Mouse (Mus musculus) thymus, postnatal 0 days (tissue): Measurements from ENCODE around the gene Gdf5. TPM values are rescaled to one million over a fixed set of nuclear protein-coding genes. Genes with fewer than 3 reads are reported as not detected.

Experiments
- DNase-seq: peaks from one replicate; pipeline ENCODE4 v3.0.0-alpha.2; 2015; ENCODE audit warnings: low spot score
- polyA plus RNA-seq: library from polyadenylated mRNA; unstranded; fragments of >200 nt; fragmentation: Nextera tagmentation; extraction: Ambion mirVana; gene quantifications from 2 replicates; pipeline ENCODE4 v1.2.1, GENCODE M21; 2015

The Gdf5 gene
- 0.22 and 0.25 TPM in 2 replicates for polyA plus RNA-seq

DNA sequence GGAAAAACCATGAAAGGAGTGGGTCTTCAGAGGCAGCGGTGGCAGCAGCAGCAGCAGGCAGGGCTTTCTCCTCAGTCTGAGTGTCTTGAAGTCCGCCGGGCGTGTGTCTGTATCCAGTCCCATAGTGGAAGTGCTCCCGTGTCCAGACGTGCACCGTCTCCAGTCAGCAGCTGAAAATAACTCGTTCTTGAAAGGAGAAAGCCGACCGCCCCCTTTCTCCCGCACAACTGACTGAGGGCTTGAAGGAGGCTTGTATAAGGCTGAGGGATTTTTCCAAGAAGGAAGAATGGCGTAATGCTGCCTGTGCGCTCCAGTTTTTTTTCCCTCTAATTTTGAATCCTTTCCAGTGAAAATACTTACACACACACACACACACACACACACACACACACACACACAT, at the start of gene Gdf5:
Gdf5 (minus strand) TSS at position 244 of the 400 bp plus-strand sequence.
- DNase-seq, result no peak

DNA sequence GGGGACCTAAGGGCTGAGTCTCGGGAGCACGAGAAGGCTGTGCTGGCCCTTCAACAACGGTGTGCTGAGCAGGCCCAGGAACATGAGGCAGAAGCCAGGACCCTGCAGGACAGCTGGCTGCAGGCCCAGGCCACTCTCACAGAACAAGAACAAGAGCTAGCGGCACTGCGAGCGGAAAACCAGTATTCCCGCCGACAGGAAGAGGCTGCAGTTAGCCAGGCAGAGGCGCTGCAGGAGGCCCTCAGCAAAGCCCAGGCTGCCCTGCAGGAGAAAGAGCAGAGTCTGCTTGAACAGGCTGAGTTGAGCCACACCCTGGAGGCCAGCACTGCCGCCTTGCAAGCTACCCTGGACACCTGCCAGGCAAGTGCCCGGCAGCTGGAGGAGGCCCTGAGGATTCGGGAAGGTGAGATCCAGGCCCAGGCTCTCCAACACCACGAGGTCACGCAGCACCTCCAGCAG, 46.7 kb upstream of the Gdf5 start:
- no peak for DNase-seq

DNA sequence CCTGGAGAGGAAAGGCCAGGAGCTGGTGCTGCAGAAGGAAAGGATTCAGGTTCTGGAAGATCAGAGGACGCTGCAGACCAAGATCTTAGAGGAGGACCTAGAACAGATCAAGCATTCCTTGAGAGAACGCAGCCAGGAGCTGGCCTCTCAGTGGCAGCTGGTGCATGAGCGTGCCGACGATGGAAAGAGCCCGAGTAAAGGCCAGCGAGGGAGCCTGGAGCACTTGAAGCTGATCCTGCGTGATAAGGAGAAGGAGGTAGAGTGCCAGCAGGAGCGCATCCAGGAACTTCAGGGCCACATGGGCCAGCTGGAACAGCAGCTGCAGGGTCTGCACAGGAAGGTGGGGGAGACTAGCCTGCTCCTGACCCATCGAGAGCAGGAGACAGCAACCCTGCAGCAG, 46.0 kb upstream of the Gdf5 start:
- no peak for DNase-seq

DNA sequence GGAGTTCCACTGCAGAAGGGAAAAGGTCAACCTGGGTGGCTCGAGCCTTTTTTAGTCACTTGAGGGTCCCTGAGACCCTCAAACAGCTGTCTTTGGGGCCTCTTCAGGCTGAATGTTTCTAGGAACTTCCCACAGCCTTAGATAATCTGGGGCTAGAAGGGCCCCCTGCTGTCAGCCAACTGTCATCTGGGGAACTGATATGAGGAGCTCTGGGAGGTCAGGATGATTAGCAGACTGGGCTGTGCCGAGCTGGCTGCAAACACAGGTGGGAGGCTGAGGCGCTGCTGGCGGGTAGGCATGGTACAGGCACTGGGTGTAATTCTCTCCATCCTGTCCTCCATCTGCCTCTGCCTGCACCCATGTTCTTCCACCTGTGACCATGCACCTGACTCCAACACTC, 43.9 kb upstream of the Gdf5 start:
- DNase-seq, result no peak

DNA sequence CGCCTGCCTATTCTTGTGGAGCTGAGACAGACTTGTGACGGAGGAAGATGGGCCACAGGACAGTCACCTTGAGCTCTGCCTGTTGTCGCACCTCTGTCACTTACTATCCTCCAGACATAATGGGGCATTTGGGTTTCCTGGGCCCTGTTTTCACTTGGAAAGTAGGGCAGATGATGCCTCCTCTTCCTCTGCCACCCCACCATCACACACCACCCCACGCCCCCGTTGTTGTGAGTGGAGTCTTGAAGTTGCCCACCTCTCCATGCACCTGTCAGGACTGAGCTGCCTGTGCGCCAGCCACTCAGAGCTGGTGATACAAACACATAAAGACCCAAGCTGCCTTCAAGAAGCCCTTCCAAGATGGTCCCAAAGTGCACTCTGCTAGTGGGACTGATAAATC, 42.0 kb upstream of the Gdf5 start:
- DNase-seq, result peak; percentile 59

DNA sequence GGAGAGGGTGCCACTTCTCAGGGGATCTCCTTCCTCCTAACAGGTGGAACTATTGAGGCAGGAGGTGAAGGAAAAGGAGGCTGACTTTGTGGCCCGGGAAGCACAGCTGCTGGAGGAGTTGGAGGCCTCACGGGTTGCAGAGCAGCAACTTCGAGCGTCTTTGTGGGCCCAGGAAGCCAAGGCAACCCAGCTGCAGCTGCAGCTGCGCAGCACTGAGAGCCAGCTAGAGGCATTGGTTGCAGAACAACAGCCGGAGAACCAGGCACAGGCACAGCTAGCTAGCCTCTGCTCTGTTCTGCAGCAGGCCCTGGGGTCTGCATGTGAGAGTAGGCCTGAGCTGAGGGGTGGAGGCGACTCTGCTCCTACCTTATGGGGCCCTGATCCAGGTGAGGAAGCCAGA, 40.6 kb upstream of the Gdf5 start:
- peak; percentile 90 for DNase-seq

DNA sequence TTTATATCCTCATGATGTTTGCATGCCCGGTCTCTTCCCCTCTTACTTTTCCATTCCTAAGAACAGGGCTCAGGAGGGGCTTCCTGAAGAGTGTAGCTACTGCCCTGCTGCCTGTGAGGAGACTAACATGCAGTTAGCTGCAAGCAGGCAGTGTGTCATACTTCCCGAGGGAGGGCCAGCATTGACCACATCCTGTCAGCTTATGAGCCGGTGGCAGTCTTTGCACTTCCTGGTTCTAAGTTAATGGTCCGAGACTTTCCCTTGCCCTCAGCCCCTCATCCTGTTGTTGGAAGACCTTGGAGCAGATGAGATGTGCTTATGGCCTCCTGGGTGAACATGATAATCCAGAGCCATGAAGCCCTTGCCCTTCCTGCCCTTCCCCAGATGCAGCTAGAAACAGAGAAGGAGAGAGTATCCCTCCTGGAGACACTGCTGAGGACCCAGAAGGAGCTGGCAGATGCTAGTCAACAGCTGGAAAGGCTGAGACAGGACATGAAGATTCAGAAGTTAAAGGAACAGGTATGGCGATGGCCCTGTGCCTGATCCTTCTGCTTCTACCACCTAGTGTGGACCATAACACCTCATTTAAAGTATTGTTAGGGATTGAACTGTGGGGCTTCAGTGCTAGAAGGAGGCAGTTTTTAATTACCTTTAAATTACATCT, 34.3 kb upstream of the Gdf5 start:
- peak; percentile 72 for DNase-seq

DNA sequence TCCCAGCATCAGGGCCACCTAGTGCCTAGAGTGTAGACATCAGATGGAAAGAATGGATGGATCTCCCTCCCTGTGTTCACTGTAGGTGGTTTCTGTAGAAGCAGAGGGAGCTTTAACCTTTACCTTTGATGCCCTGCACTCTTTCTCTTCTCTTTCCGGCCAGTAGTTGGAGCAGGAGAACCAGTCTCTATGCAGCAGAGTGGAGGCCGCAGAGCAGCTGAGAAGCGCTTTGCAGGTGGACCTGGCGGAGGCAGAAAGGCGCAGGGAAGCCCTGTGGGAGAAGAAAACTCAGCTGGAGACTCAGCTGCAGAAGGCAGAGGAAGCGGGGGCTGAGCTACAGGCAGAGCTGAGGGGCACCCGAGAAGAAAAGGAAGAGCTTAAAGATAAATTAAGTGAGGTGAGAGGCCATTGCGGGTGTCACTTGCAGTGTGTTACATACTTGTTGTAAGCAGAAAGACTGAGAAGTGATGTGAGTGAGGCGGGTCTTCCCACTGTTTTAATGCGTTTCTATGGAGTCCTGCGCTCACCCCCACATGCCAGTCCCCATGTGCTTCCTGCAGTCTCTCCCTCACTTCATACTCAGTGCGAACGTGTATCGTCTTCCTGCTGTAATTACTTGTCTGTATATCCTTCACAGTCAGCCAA, 29.0 kb upstream of the Gdf5 start:
- DNase-seq, result peak; percentile 81

DNA sequence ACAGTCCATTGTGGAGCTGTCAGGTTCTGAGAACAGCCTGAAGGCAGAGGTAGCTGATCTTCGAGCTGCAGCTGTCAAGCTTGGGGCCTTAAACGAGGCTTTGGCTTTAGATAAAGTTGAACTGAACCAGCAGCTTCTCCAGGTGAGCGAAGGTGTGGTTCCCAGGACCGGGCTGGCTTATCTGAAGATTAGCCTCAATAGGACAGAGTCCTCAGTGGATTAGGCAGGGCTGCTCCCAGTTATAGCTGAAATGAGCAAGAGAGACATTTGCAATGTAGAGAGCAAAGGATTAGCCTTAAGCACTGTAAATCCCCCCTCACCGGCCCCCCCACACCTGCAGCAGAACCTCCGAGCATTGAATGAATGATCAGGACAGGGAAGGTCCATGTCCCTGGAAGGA, 28.2 kb upstream of the Gdf5 start:
- DNase-seq, result no peak

DNA sequence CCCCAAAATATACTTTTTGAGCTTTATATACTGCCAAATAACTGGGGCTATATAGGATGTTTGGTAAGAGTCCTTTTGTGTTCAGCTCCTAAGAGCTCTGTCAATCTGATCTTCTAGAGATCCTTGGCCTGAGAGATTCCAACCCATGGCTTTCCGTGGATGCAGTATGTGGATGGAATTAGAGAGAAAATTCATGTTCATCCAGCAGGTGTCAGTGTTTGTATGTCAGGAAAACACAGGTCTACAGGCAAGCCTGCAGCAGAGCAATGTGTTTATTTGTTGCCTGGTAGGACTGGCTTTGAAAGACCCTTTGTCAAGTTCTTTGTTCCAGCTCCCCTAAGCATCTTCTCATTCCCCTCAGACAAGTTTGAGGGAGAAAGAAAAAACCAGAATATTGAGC, 17.8 kb upstream of the Gdf5 start:
- DNase-seq, result peak; percentile 58

DNA sequence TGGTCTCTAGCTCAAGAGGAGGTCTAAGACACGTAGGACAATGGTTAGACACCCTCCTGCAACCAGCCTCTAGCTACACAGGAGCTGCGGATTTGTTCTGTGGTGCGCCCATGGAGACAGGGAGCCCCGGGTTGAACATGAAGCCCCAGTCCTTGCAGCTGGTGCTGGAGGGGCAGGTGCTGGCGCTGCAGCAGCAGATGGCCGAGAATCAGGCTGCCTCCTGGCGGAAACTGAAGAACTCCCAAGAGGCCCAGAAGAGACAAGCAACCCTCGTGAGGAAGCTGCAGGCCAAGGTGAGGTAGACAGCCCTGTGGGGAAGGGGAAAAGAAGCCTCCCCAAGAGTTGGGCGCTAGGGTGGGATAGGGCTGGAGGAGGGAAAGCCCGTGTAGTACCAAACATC, 16.7 kb upstream of the Gdf5 start:
- DNase-seq, result no peak

DNA sequence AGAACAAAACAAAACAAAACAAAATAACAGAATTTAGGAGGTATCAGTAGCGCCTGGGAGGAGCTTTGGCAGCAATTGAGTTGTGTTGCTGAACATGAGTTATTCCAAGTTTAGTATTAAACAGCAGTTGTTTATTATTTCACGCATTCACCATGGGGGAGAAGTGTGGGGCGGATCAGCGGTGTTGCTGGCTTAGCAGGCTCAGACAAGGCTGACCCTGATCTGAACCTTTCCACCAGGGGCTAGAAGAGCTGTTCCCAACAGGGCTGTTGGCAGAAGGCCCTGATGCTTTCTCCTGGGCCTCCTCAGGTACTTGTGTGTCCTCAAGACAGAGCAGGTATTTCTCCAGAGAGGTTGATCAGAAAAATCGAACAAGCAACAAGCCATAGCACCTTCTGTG, 14.8 kb upstream of the Gdf5 start:
- no peak for DNase-seq

DNA sequence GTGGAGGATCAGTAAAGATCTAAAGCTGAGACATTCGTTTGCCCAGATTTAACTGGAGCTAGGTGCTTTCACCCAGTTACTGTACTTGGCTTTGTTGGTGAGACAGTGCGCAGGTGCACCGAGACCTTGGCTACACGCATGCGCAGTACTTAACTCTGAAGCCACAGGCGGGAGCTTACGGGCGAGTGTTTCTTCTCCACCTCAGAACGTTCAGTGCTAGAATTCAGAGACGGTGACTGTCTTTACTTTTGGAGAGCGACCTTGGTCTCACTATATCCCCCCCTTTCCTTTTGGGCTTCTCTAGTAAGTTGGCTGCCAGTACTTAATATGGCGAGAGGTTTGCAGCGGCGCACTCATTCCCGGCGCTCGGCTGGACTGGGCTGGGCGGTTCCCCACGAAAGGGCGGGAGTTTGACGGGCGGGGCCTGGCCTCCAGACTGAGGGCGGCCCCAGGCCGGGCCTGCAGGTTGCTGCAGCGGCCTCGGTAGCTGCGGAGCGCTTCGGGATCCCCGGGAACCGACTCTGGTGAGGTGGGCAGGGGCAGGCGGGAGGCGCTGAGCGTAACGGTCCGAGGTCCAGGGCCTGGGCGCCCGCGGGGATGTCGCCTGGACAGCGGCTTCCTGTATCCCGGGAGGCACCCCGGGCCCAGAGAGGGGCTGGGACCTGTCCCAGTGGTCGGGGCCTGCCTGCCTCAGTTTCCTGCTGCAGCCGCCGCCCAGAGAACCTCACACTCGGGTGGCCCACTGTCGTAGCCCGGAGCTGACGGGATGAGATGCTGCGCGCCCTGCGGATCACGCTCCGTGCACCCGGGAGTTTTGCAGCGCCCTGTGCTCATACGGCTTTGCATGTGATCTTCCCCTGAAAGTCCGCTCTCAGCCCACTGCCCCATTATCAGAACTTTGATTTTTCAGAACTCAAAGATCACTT, 11.2 kb upstream of the Gdf5 start, which contains the start of gene Cep250:
Cep250 (plus strand) TSS at position 325 of the 926 bp plus-strand sequence.
- peak; percentile 93 for DNase-seq

DNA sequence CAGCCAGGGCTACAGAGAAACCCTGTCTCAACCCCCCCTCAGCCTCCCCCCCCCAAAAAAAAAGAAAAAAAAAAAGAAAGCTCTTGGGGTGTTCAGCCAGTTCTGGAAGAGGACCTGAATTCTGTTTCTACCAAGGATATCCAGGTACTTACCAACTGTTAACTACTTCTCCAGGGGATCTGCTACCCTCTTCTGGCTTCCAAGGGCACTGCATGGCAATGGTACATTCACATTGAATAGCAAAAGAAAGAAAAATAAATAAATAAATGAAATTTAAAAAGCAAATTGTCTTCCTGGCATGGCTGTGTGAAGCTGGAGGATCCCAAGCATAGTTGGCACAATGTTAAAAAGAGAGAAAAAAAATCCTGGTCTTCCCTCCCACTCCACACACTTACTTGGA, 6.8 kb upstream of the Gdf5 start:
- peak; percentile 55 for DNase-seq

DNA sequence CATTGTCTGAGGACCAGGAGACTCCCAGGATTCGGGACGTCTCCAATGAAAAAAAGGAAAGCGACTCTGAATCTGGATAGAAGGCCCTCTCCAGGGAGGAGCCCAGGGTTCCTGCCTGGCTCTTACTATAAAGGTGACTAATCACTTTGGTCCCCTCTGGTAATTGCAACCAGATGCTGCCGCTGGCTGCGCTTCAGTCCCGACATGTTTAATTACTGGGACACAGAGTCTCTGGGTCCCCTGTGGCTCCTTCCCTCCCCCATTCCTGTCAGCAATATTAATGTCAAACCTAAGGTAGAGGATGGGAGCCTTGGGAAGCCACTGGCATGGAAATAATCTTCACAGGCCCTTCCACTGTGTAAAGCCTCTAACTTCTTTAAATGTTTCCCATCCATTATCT, 4.2 kb upstream of the Gdf5 start:
- no peak for DNase-seq

DNA sequence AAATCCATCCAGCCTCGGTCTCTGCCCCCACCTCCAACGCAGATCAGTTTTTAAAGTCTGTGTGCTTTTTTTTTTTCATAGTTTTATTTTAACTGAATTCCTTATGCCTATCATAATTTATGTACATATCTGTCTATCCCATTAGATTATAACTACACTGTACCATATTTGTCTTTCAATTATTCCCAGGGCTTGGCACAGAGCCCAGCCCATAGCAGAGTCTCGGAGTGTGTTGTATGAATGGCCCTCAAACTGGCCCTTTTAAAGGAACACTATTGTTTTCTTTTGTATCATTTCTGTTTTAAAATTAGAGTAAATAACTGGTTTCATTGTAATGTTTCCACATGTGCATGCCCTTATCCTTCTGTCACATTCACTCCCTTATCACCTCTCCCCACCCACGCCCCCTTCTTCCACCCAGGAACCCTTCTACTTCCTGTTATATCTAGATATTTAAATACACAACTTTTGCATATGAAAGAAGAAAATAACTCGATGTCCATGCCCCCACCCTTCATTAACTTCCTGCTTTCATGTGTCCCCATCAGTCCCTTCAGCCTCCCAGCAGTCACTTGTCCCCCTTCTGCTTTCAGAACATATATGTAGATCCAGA, 2.3 kb upstream of the Gdf5 start:
- no peak for DNase-seq

DNA sequence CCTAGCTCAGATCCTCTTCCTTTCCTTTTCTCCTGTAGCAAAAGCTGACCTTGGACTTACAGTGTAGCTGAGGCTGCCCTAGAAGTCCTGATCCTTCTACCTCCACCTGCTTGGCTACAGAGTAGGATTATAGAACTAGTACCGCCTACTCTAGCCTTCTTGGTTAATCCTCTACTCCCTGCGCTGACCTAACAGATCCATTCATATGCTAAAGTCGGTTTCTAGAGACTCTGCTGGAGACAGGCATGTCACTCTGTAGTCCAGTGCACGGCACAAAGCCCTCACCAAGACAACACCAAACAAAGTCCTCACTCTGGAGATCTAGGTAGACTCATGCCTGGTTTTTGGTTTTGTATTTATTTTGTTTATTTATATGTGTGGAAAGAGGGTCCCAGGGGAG, 1.3 kb upstream of the Gdf5 start:
- no peak for DNase-seq

DNA sequence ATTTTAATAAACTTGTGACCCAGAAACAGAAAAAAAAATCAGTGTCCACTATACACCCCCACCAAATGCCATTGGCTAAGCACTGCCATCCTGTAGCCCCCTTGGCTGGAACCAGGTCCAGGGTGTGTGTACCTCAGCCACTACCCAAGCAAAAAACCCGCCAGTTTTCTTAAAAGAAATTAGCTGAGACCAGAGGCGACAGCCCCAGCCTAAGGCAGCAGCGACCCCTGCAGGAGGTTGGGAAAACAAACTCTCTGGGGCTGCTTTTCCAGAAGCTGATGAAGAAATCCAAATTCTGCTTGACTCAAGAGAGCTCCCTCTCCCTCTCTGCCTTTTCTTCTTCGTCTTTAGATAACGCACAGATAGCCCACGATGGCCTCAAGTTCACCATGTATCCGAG, 902 bp upstream of the Gdf5 start:
- peak; percentile 72 for DNase-seq

DNA sequence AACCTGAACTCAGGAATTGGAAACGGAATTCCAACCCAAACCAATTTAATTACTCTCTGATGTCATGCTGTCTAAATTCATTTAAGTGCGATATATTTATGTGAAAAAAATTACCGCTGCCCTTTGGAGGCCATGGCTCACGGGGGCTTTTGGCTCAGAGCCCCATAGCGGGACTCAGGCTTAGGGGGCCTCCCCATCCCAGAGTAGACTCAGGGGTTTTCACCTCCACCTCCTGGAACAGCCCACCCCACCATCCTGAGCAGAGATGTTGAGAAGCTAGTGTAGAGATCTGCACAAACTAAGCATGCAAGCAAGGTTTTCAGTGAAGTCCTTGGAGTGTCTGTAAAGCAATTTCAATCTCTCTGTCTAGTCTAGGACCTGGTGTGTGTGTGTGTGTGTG, 413 bp upstream of the Gdf5 start:
- no peak for DNase-seq

DNA sequence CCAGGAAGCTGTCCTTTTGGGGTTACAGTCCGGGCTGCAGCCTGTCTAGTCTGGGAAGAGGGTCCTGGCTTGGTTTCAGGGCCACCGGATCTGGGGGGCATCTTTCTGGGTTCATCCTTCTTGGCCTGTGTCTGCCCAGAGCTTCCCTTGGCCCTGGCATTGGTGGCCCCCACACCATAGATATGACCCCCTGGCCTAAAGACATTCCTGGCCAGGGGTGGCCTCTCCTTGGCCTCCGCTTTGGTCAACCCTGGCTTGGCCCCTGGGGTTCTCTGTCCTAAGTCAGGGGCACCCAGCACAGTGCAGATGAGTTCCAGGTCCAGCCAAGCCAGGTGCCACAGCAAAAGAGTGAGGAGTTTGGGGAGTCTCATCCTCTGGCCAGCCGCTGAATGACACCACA, 482 bp downstream of the Gdf5 start:
- no peak for DNase-seq

DNA sequence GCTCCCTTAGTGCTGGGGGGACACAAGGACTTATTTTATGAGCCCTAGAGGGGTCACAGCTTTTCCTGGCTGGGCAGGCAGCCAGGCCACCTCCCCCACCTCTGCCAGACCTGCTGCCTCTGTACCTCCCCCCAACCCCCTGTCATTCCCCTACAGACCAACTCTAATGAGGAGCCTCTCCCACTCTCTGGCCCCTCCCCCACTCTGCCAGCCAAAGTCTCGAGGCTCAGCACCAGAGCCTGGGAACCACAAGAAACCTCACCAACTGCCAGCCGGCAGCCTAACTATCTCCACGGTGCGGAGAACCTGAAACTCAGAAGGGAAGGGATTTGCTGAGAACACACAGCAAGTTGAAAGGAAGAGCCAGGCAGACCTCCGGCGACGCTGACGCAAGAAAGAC, 1.7 kb downstream of the Gdf5 start:
- DNase-seq, result no peak
